Mouse (Mus musculus) layer of hippocampus, postnatal 14 days (tissue): Measurements from ENCODE around the gene I0C0044D17Rik. TPM values are rescaled to one million over a fixed set of nuclear protein-coding genes. Genes with fewer than 3 reads are reported as not detected.

Source experiments
- DNase-seq, 2 experiments: peaks; one replicate each; pipeline ENCODE4 v3.0.0; 2021 to 2022; ENCODE audit warnings: low spot score in 2 of 2, mixed read lengths in 1 of 2
- total RNA-seq, 2 experiments: library from RNA; stranded (reverse); gene quantifications; 2 replicates each; pipeline ENCODE4 v1.2.3; 2021

I0C0044D17Rik gene
- total RNA-seq, 2 experiments from 2014 or later: not detected

- DNase-seq: no peak
These were observed 45.4 kb downstream of the I0C0044D17Rik start for GRCm38 (mm10) chr4:98778219-98778618.

- DNase-seq: no peak
These were observed 46.2 kb downstream of the I0C0044D17Rik start for GRCm38 (mm10) chr4:98777464-98777863.

GRCm38 (mm10) chr4:98776721-98777427 lies 46.8 kb downstream of the I0C0044D17Rik start:
- no peak for DNase-seq

GRCm38 (mm10) chr4:98773785-98774184 lies 49.9 kb downstream of the I0C0044D17Rik start:
- no peak for DNase-seq

Other genes starting within 250 kb of the I0C0044D17Rik start
- under 1 TPM in 1 of 2 experiments, not detected in 1; 0.36 TPM for gene L1td1, start 97.1 kb downstream of the I0C0044D17Rik start, total RNA-seq
- gene Kank4, start 6.3 kb downstream of the I0C0044D17Rik start, total RNA-seq: 1 to 10 TPM; 2.7 to 2.9 TPM
- 10 to 100 TPM; 18.1 to 23.7 TPM for gene Usp1, start 100.0 kb upstream of the I0C0044D17Rik start, total RNA-seq
- under 1 TPM; 0.18 to 0.62 TPM for gene Angptl3, start 207.1 kb upstream of the I0C0044D17Rik start, total RNA-seq